Mouse (Mus musculus) thymus, adult 2 months (tissue): ENCODE measurements around the gene Kifc3.

Experiments used
- CTCF ChIP-seq: fragments of 200-500 bp; IDR thresholded peaks from 2 replicates; pipeline ENCODE4 v1.5.1; 2012; ENCODE audit warnings: mild to moderate bottlenecking, control low read depth, low read length, moderate library complexity, borderline replicate concordance; ENCODE audit not compliant: control insufficient read depth, poor library complexity, insufficient read depth; ENCODE audit errors: extremely low read depth
- POLR2A ChIP-seq: fragments of 200-500 bp; IDR thresholded peaks from 2 replicates; pipeline ENCODE4 v1.6.1; 2012; ENCODE audit warnings: mild to moderate bottlenecking, low read length, control low read depth, moderate library complexity; ENCODE audit not compliant: control insufficient read depth, poor library complexity, insufficient read depth; ENCODE audit errors: extremely low read depth

GRCm38 (mm10) chr8:95204039-95204380 lies 1.4 kb upstream of the Kifc3 start:
- TF ChIP-seq CTCF (peak; percentile 96), POLR2A (no peak)
